Mouse (Mus musculus): ENCODE data around the gene Ccm2. TPM values are rescaled to one million over a fixed set of nuclear protein-coding genes. Genes with fewer than 3 reads are reported as not detected.

The Ccm2 gene
- 81.6 and 90.7 TPM in 2 replicates for polyA plus RNA-seq (2014; fragmentation: Nextera tagmentation; extraction: Ambion mirVana)

DNA sequence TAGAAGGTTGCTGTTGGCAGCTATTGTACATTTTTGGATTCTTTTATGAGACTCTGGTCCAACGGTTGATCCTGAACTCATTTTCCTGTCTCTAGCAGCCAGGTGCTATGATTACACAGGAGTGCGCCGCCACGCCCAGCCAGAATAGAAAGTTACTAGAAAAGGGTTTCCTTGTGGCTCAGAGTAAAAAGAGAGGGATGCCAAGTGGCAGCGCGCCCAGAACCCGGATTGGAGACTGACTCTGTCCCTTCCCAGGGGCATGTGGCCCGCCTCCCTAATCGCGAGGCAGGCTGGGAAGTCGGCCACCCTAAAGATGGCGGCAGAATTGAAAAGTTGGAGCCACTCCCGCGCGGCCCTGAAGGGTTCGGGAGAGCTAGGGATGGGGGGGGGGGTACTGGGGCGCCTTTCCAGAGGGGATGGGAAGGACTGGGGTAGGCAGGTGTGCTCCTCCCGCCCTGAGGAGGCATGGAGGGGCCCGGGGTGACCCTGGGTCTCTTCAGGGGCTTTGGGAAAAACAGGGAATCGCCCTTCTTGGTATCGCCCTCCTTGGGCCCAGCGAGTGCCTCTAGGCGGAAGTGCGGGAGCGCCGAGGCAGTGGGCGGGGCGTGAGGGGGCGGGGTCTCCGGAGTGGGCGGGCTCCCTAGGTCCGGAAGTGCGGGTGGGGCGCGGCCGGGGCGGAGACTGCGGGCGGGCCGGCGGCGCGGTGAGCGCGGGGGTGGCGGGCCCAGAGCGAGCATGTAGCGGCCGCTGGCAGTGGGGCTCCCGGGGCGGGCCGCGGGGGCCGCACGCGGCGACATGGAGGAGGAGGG, at the start of gene Ccm2:
Gene Ccm2 (plus strand): TSS at position 683 of the 809 bp plus-strand sequence.
- Histone ChIP-seq H3K4me3 (ENCODE audit: low read depth, low read length) (peak within 1 kb of the TSS; percentile 88), H3K9ac (replicated peaks; ENCODE audit: low read length) (peak within 1 kb of the TSS; percentile 86), H3K4me1 (ENCODE audit: control insufficient read depth, insufficient read depth, low read length) (no peaks in the 10 kb centered on the region; the same call in 1 of the 2 replicates), H3K36me3 (replicated peaks; ENCODE audit: control insufficient read depth, insufficient read depth, low read depth, low read length) (no peaks in the 10 kb centered on the region), H3K27ac (replicated peaks; ENCODE audit: low read depth, low read length) (peak within 1 kb of the TSS; percentile 98), H3K4me2 (ENCODE audit: low read depth, low read length) (peak within 1 kb of the TSS; percentile 59), H3K9me3 (replicated peaks; ENCODE audit: control insufficient read depth, low read length) (no peaks in the 10 kb centered on the region), H3K27me3 (ENCODE audit: control insufficient read depth, insufficient read depth, low read length) (no peaks in the 10 kb centered on the region)
- WGBS, result under 1% methylated on average over 29 of the region's 57 CpGs
- peak; percentile 95 for ATAC-seq (replicated peaks; ENCODE audit: insufficient number of reproducible peaks, low FRiP score, low TSS enrichment, low read depth)
- DNase-seq (ENCODE audit: low spot score), result peak; percentile 95

GRCm38 (mm10) chr11:6497311-6497948, 49.3 kb upstream of the Ccm2 start:
- Histone ChIP-seq H3K4me1 (ENCODE audit: control insufficient read depth, insufficient read depth, low read length) (no peaks in the 10 kb centered on the region), H3K36me3 (replicated peaks; ENCODE audit: control insufficient read depth, insufficient read depth, low read depth, low read length) (no peaks in the 10 kb centered on the region), H3K4me3 (ENCODE audit: low read depth, low read length) (no peak overlapping the region), H3K9me3 (replicated peaks; ENCODE audit: control insufficient read depth, low read length) (no peaks in the 10 kb centered on the region), H3K27me3 (ENCODE audit: control insufficient read depth, insufficient read depth, low read length) (no peaks in the 10 kb centered on the region), H3K9ac (replicated peaks; ENCODE audit: low read length) (no peak overlapping the region), H3K4me2 (ENCODE audit: low read depth, low read length) (no peak overlapping the region), H3K27ac (replicated peaks; ENCODE audit: low read depth, low read length) (no peak overlapping the region)
- 78% methylated on average over 12 of the region's 12 CpGs for WGBS
- ATAC-seq (replicated peaks; ENCODE audit: insufficient number of reproducible peaks, low FRiP score, low TSS enrichment, low read depth), result no peak
- no peak for DNase-seq (ENCODE audit: low spot score)

GRCm38 (mm10) chr11:6502506-6502905, 44.2 kb upstream of the Ccm2 start:
- no peak overlapping the region for H3K9ac ChIP-seq (replicated peaks; ENCODE audit: low read length)
- DNase-seq (ENCODE audit: low spot score) (no peak), ATAC-seq (replicated peaks; ENCODE audit: insufficient number of reproducible peaks, low FRiP score, low TSS enrichment, low read depth) (no peak)
- no peaks in the 10 kb centered on the region for H3K36me3 ChIP-seq (replicated peaks; ENCODE audit: control insufficient read depth, insufficient read depth, low read depth, low read length)
- no peak overlapping the region for H3K27ac ChIP-seq (replicated peaks; ENCODE audit: low read depth, low read length)
- H3K27me3 ChIP-seq (ENCODE audit: control insufficient read depth, insufficient read depth, low read length), result no peaks in the 10 kb centered on the region
- H3K4me1 ChIP-seq (ENCODE audit: control insufficient read depth, insufficient read depth, low read length), result no peaks in the 10 kb centered on the region
- H3K4me3 ChIP-seq (ENCODE audit: low read depth, low read length), result no peak overlapping the region
- H3K4me2 ChIP-seq (ENCODE audit: low read depth, low read length), result no peak overlapping the region
- WGBS, result 94% methylated on average over 2 of the region's 2 CpGs
- no peaks in the 10 kb centered on the region for H3K9me3 ChIP-seq (replicated peaks; ENCODE audit: control insufficient read depth, low read length)

DNA sequence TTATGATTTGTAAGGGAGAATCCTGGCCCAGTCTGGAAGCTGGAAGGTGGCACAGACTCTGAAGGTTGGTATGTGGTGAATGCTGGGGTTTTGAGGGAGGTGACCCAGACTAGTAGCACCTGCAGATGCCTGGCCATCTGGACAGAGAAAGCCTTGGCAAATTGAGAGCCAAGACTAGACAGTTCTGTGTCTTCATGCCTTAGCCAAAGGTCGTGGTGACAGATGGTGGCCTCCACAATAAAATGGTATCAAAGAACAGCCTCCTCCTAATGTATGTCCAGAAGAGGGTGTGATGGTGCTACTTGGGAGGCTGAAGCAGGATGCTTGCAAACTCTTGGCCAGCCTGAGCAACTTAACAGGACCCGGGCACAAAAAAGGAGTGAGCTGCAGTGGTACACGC, 42.5 kb upstream of the Ccm2 start:
- no peak overlapping the region for H3K4me3 ChIP-seq (ENCODE audit: low read depth, low read length)
- no peak overlapping the region for H3K27ac ChIP-seq (replicated peaks; ENCODE audit: low read depth, low read length)
- DNase-seq (ENCODE audit: low spot score), result no peak
- no peaks in the 10 kb centered on the region for H3K27me3 ChIP-seq (ENCODE audit: control insufficient read depth, insufficient read depth, low read length)
- H3K9ac ChIP-seq (replicated peaks; ENCODE audit: low read length), result no peak overlapping the region
- 73% methylated on average over 3 of the region's 3 CpGs for WGBS
- H3K4me1 ChIP-seq (ENCODE audit: control insufficient read depth, insufficient read depth, low read length), result no peaks in the 10 kb centered on the region
- H3K36me3 ChIP-seq (replicated peaks; ENCODE audit: control insufficient read depth, insufficient read depth, low read depth, low read length), result no peaks in the 10 kb centered on the region
- ATAC-seq (replicated peaks; ENCODE audit: insufficient number of reproducible peaks, low FRiP score, low TSS enrichment, low read depth), result no peak
- H3K4me2 ChIP-seq (ENCODE audit: low read depth, low read length), result no peak overlapping the region
- H3K9me3 ChIP-seq (replicated peaks; ENCODE audit: control insufficient read depth, low read length), result no peaks in the 10 kb centered on the region

DNA sequence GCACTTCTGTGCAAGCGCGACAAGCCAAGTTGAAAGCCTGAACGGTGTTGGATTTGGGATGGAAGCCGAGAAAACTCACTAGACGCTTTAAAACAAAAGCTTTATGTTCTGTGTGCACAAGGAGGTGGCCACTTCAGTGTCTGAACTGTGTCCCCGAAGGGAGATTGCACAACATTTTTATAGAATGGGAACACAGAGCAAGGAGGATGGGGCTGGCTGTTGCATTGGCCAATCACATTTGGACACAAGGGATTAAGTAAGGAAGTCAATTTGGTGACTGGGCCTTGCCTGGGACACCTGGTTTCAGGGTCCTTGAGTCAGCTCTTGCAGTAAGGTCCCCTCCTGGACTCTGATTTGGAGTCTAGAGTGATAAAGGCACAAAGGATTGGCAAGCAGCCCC, 42.0 kb upstream of the Ccm2 start:
- Histone ChIP-seq H3K4me1 (ENCODE audit: control insufficient read depth, insufficient read depth, low read length) (no peaks in the 10 kb centered on the region), H3K27me3 (ENCODE audit: control insufficient read depth, insufficient read depth, low read length) (no peaks in the 10 kb centered on the region), H3K9ac (replicated peaks; ENCODE audit: low read length) (no peak overlapping the region), H3K9me3 (replicated peaks; ENCODE audit: control insufficient read depth, low read length) (no peaks in the 10 kb centered on the region), H3K27ac (replicated peaks; ENCODE audit: low read depth, low read length) (no peak overlapping the region), H3K4me3 (ENCODE audit: low read depth, low read length) (no peak overlapping the region), H3K36me3 (replicated peaks; ENCODE audit: control insufficient read depth, insufficient read depth, low read depth, low read length) (no peaks in the 10 kb centered on the region), H3K4me2 (ENCODE audit: low read depth, low read length) (no peak overlapping the region)
- DNase-seq (ENCODE audit: low spot score) (no peak), ATAC-seq (replicated peaks; ENCODE audit: insufficient number of reproducible peaks, low FRiP score, low TSS enrichment, low read depth) (no peak)
- 88% methylated on average over 6 of the region's 6 CpGs for WGBS

- ATAC-seq (replicated peaks; ENCODE audit: insufficient number of reproducible peaks, low FRiP score, low TSS enrichment, low read depth) (no peak), DNase-seq (ENCODE audit: low spot score) (no peak)
- no peaks in the 10 kb centered on the region for H3K4me1 ChIP-seq (ENCODE audit: control insufficient read depth, insufficient read depth, low read length)
- H3K36me3 ChIP-seq (replicated peaks; ENCODE audit: control insufficient read depth, insufficient read depth, low read depth, low read length), result no peaks in the 10 kb centered on the region
- WGBS, result 78% methylated on average over 9 of the region's 9 CpGs
- H3K9me3 ChIP-seq (replicated peaks; ENCODE audit: control insufficient read depth, low read length), result no peaks in the 10 kb centered on the region
- no peak overlapping the region for H3K4me3 ChIP-seq (ENCODE audit: low read depth, low read length)
- H3K27me3 ChIP-seq (ENCODE audit: control insufficient read depth, insufficient read depth, low read length), result no peaks in the 10 kb centered on the region
- H3K27ac ChIP-seq (replicated peaks; ENCODE audit: low read depth, low read length), result no peak overlapping the region
- H3K9ac ChIP-seq (replicated peaks; ENCODE audit: low read length), result no peak overlapping the region
- H3K4me2 ChIP-seq (ENCODE audit: low read depth, low read length), result no peak overlapping the region
Observed at GRCm38 (mm10) chr11:6506516-6506915, 40.2 kb upstream of the Ccm2 start.

DNA sequence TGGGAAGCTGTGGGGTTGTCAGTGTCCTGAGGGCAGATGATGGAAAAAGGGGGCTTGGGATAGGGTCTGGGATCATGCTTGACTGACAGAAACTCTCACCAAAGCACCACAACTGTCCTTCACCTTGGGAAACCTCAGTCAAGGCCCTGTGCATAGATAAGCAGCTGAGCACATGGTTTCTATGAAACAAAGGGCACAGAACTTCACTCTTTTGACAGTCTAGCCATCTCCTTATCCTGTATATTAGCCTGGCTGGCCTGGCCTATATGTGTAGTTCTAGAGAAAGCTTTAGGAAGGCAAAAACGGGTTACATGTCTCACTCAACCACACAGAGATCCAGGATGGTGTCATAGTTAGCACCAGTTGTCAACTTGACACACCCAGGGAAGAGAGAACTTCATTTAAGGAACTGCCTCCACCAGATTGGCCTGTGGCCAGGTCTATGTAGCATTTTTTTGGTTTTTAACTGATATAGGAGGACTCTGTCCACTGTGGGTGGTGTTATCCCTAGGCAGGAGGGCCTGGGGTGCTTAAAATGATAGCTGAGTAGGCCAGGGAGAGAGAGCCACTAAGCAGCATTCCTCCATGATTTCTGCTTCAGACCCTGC, 38.3 kb upstream of the Ccm2 start:
- 54% methylated on average over 1 of the region's 1 CpGs for WGBS
- Histone ChIP-seq H3K4me2 (ENCODE audit: low read depth, low read length) (no peak overlapping the region), H3K36me3 (replicated peaks; ENCODE audit: control insufficient read depth, insufficient read depth, low read depth, low read length) (no peaks in the 10 kb centered on the region), H3K9ac (replicated peaks; ENCODE audit: low read length) (no peak overlapping the region), H3K4me1 (ENCODE audit: control insufficient read depth, insufficient read depth, low read length) (no peaks in the 10 kb centered on the region), H3K9me3 (replicated peaks; ENCODE audit: control insufficient read depth, low read length) (no peaks in the 10 kb centered on the region), H3K27ac (replicated peaks; ENCODE audit: low read depth, low read length) (no peak overlapping the region), H3K4me3 (ENCODE audit: low read depth, low read length) (no peak overlapping the region), H3K27me3 (ENCODE audit: control insufficient read depth, insufficient read depth, low read length) (no peaks in the 10 kb centered on the region)
- DNase-seq (ENCODE audit: low spot score), result no peak
- no peak for ATAC-seq (replicated peaks; ENCODE audit: insufficient number of reproducible peaks, low FRiP score, low TSS enrichment, low read depth)

- 41% methylated on average over 7 of the region's 7 CpGs for WGBS
- Histone ChIP-seq H3K27ac (replicated peaks; ENCODE audit: low read depth, low read length) (no peak overlapping the region), H3K4me1 (ENCODE audit: control insufficient read depth, insufficient read depth, low read length) (no peaks in the 10 kb centered on the region), H3K4me3 (ENCODE audit: low read depth, low read length) (no peak overlapping the region), H3K9ac (replicated peaks; ENCODE audit: low read length) (0 out of 2 replicates have a peak overlapping the region, but pooled peaks have one; percentile 28), H3K36me3 (replicated peaks; ENCODE audit: control insufficient read depth, insufficient read depth, low read depth, low read length) (no peaks in the 10 kb centered on the region), H3K4me2 (ENCODE audit: low read depth, low read length) (no peak overlapping the region), H3K27me3 (ENCODE audit: control insufficient read depth, insufficient read depth, low read length) (no peaks in the 10 kb centered on the region), H3K9me3 (replicated peaks; ENCODE audit: control insufficient read depth, low read length) (no peaks in the 10 kb centered on the region)
- ATAC-seq (replicated peaks; ENCODE audit: insufficient number of reproducible peaks, low FRiP score, low TSS enrichment, low read depth) (no peak), DNase-seq (ENCODE audit: low spot score) (no peak)
Observed at GRCm38 (mm10) chr11:6514837-6515236, 31.9 kb upstream of the Ccm2 start.

All from embryonic facial prominence, embryonic 11.5 days (tissue).